Mouse (Mus musculus): ENCODE measurements around the gene Ccdc167. TPM values are rescaled to one million over a fixed set of nuclear protein-coding genes. Genes with fewer than 3 reads are reported as not detected.
A peak's percentile ranks its signal among the peaks of the same experiment; 100 is the strongest.

Ccdc167 gene
- polyA plus RNA-seq, 1 experiment from 2014 or later, result 15.2 TPM

DNA sequence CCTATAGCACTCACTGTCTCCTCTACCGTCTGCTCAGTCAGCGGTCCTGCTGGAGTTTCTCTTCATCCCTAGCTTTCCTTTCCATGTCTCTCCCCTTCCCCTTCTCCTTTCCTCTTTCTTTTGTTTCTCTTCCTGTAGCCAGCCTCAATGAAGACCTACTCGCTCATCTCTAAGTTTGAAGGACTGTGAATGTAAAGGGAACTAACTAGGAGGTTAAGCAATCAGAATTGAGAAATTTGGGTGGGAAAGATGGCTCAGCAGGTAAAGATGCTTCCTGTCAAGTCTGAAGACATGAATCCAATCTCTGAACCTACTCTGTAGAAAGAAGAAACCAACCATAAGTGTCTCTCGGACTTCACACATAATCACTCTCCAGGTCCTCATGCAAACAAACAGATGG, 43.5 kb downstream of the Ccdc167 start:
- Histone ChIP-seq H3K9me3 (ENCODE audit: control insufficient read depth, low read depth, low read length) (no peaks in the 10 kb centered on the region), H3K4me2 (replicated peaks; ENCODE audit: low read depth, low read length) (no peak overlapping the region), H3K4me3 (ENCODE audit: low read depth, low read length) (no peak overlapping the region), H3K27ac (ENCODE audit: low read length) (no peak overlapping the region), H3K36me3 (ENCODE audit: control insufficient read depth, insufficient read depth, low read length) (peaks cover 44% of the 10 kb centered on the region), H3K27me3 (ENCODE audit: control insufficient read depth, insufficient read depth, low read length) (no peaks in the 10 kb centered on the region), H3K4me1 (ENCODE audit: control insufficient read depth, insufficient read depth, low read length) (no peaks in the 10 kb centered on the region), H3K9ac (replicated peaks; ENCODE audit: low read depth, low read length) (no peak overlapping the region)
- no peak for ATAC-seq (ENCODE audit: insufficient number of reproducible peaks, insufficient read depth, low FRiP score, low read depth)
- whole genome bisulfite sequencing, result 92% methylated on average over 4 of the region's 4 CpGs

DNA sequence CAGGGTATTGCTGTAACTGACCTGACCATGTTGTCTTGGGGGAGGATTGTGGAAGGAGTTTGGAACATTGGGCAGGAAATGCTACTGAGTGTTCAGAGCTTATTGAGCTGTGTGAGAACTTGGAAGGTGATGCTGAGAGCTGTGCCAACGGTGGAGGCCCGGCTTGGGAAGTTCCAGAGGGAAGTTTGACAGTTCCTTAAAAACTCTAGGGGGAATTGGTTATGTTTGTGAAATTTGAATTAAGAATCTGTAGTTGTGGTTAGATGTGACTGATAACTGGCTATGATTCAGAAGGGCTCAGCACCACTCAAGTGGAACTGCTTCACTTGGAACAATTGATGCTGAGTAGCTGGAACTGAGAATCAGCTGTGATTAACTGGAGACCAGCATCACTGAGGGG, 45.8 kb downstream of the Ccdc167 start:
- WGBS, result 92% methylated on average over 2 of the region's 2 CpGs

DNA sequence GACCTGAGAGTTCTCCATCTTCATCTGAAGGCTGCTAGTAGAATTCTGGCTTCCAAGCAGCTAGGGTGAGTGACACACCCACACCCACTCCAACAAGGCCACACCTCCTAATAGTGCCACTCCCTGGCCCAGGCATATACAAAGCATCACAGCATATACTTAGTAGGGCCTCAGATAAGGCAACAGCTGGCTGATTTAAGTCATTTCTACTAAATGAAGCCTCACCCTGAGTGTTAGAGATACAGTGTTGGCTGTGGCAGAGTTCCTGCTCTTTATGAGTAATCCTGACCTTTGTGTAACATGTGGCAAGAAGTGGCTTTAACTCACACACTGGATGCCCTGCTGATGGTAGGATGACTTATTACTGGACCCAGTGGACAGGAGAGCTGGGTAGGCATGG, 46.9 kb downstream of the Ccdc167 start:
- ATAC-seq (ENCODE audit: insufficient number of reproducible peaks, insufficient read depth, low FRiP score, low read depth), result no peak
- Histone ChIP-seq H3K4me2 (replicated peaks; ENCODE audit: low read depth, low read length) (no peak overlapping the region), H3K27ac (ENCODE audit: low read length) (no peak overlapping the region), H3K9ac (replicated peaks; ENCODE audit: low read depth, low read length) (no peak overlapping the region), H3K27me3 (ENCODE audit: control insufficient read depth, insufficient read depth, low read length) (no peaks in the 10 kb centered on the region), H3K4me3 (ENCODE audit: low read depth, low read length) (no peak overlapping the region), H3K4me1 (ENCODE audit: control insufficient read depth, insufficient read depth, low read length) (no peaks in the 10 kb centered on the region), H3K9me3 (ENCODE audit: control insufficient read depth, low read depth, low read length) (no peaks in the 10 kb centered on the region), H3K36me3 (ENCODE audit: control insufficient read depth, insufficient read depth, low read length) (peaks cover 30% of the 10 kb centered on the region)

More for the DNA sequence above, 45.8 kb downstream of the Ccdc167 start:
- H3K4me1 ChIP-seq (ENCODE audit: control insufficient read depth, insufficient read depth, low read length), result no peaks in the 10 kb centered on the region
- H3K27ac ChIP-seq (ENCODE audit: low read length), result no peak overlapping the region
- H3K4me2 ChIP-seq (replicated peaks; ENCODE audit: low read depth, low read length), result no peak overlapping the region
- H3K4me3 ChIP-seq (ENCODE audit: low read depth, low read length), result no peak overlapping the region
- H3K36me3 ChIP-seq (ENCODE audit: control insufficient read depth, insufficient read depth, low read length), result peaks cover 33% of the 10 kb centered on the region
- no peaks in the 10 kb centered on the region for H3K27me3 ChIP-seq (ENCODE audit: control insufficient read depth, insufficient read depth, low read length)
- no peak for ATAC-seq (ENCODE audit: insufficient number of reproducible peaks, insufficient read depth, low FRiP score, low read depth)
- H3K9me3 ChIP-seq (ENCODE audit: control insufficient read depth, low read depth, low read length), result no peaks in the 10 kb centered on the region
- no peak overlapping the region for H3K9ac ChIP-seq (replicated peaks; ENCODE audit: low read depth, low read length)

DNA sequence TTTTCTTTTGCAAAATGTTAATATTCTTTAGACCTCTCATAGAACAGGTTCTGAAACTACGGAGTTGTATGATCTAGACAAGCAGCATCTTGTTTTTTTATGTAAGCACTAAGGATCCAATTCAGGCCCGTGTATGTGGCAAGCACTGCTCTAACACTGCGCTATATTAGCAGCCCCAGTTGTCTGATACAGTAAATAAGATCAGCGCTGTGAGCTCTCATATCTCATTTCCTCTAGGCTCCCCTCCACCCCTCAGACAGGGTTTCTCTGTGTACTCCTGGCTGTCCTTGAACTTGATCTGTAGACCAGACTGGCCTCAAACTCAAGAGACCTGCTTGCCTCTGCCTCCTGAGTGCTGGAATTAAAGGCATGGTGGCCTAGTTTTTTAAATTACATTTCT, 47.8 kb downstream of the Ccdc167 start:
- Histone ChIP-seq H3K4me1 (ENCODE audit: control insufficient read depth, insufficient read depth, low read length) (no peaks in the 10 kb centered on the region), H3K4me2 (replicated peaks; ENCODE audit: low read depth, low read length) (no peak overlapping the region), H3K36me3 (ENCODE audit: control insufficient read depth, insufficient read depth, low read length) (peaks cover 34% of the 10 kb centered on the region), H3K27ac (ENCODE audit: low read length) (no peak overlapping the region), H3K27me3 (ENCODE audit: control insufficient read depth, insufficient read depth, low read length) (no peaks in the 10 kb centered on the region), H3K9me3 (ENCODE audit: control insufficient read depth, low read depth, low read length) (no peaks in the 10 kb centered on the region), H3K4me3 (ENCODE audit: low read depth, low read length) (no peak overlapping the region), H3K9ac (replicated peaks; ENCODE audit: low read depth, low read length) (no peak overlapping the region)
- no peak for ATAC-seq (ENCODE audit: insufficient number of reproducible peaks, insufficient read depth, low FRiP score, low read depth)
- 95% methylated on average over 4 of the region's 4 CpGs for WGBS

DNA sequence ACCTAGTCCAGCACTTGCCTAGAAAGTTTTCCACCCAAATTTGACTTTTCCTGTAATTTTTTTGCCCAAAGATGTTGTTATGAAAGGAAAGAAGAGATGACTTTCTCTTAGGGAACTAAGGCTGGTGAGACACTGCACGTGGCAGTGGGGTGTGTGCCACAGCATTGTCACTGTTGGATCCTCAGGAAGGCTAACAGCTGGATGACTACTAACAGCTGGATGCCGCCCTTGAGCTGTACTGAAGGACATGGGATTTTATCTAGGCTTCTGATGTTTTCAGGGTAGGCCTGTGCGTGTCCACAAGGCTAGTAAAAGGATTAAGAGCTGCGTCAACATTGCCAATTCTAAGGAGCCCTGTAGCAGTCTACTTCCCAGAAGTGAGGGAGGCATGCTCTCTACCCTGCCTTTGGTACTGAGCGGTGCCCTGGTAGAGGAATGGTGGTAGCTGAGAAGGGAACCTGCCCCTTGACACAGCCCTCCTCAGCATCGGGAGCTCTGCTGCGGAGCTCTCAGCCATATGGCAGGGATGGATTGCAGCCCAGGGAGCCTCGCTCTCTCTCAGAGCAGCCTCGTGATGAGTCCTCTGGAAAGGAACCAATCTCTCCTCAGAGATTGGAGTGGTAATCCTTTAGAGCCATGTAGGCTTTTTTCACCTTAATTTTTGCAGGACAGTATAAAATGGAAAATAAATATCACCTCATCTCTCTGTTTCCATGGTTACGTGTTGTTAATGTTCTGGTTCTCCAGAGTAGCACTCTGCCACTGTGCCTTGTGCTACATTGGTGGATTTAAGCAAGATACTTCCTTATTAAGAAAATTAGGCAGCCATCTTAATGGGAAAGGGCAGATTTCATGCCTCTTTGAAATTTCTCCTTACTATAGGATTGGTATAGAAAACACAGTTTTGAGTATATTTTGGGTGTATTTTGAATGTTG, 48.5 kb downstream of the Ccdc167 start:
- 73% methylated on average over 10 of the region's 10 CpGs for WGBS
- H3K27ac ChIP-seq (ENCODE audit: low read length), result no peak overlapping the region
- H3K4me2 ChIP-seq (replicated peaks; ENCODE audit: low read depth, low read length), result no peak overlapping the region
- H3K9me3 ChIP-seq (ENCODE audit: control insufficient read depth, low read depth, low read length), result no peaks in the 10 kb centered on the region
- no peak for ATAC-seq (ENCODE audit: insufficient number of reproducible peaks, insufficient read depth, low FRiP score, low read depth)
- no peak overlapping the region for H3K4me3 ChIP-seq (ENCODE audit: low read depth, low read length)
- H3K4me1 ChIP-seq (ENCODE audit: control insufficient read depth, insufficient read depth, low read length), result no peaks in the 10 kb centered on the region
- no peak overlapping the region for H3K9ac ChIP-seq (replicated peaks; ENCODE audit: low read depth, low read length)
- H3K36me3 ChIP-seq (ENCODE audit: control insufficient read depth, insufficient read depth, low read length), result peaks cover 30% of the 10 kb centered on the region
- no peaks in the 10 kb centered on the region for H3K27me3 ChIP-seq (ENCODE audit: control insufficient read depth, insufficient read depth, low read length)

DNA sequence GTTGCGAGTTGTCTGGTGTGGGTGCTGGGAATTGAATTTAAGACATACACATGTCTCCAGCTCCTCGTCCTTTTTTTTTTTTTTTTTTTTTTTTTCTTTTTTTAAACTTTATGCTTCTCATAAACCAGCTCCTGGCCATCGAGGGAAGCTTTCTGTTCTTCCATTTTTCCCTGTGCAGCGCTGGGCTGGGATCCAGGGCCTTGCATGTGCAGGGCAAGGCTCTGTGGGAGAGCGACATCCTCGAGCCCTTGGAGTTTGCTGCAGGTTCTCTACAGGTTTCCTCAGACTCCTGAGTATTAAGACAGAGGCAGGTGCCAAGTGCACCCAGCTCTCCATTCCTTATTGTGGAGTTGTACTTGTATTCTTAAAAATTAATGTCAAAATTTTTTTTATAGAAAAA, 54.7 kb downstream of the Ccdc167 start:
- 93% methylated on average over 6 of the region's 6 CpGs for WGBS
- H3K36me3 ChIP-seq (ENCODE audit: control insufficient read depth, insufficient read depth, low read length), result peaks cover 18% of the 10 kb centered on the region
- no peaks in the 10 kb centered on the region for H3K27me3 ChIP-seq (ENCODE audit: control insufficient read depth, insufficient read depth, low read length)
- no peak overlapping the region for H3K4me2 ChIP-seq (replicated peaks; ENCODE audit: low read depth, low read length)
- H3K9ac ChIP-seq (replicated peaks; ENCODE audit: low read depth, low read length), result no peak overlapping the region
- no peak overlapping the region for H3K27ac ChIP-seq (ENCODE audit: low read length)
- no peak overlapping the region for H3K4me3 ChIP-seq (ENCODE audit: low read depth, low read length)
- no peak for ATAC-seq (ENCODE audit: insufficient number of reproducible peaks, insufficient read depth, low FRiP score, low read depth)
- H3K4me1 ChIP-seq (ENCODE audit: control insufficient read depth, insufficient read depth, low read length), result peaks cover 7% of the 10 kb centered on the region; the same call in 1 of the 2 replicates
- H3K9me3 ChIP-seq (ENCODE audit: control insufficient read depth, low read depth, low read length), result no peaks in the 10 kb centered on the region

DNA sequence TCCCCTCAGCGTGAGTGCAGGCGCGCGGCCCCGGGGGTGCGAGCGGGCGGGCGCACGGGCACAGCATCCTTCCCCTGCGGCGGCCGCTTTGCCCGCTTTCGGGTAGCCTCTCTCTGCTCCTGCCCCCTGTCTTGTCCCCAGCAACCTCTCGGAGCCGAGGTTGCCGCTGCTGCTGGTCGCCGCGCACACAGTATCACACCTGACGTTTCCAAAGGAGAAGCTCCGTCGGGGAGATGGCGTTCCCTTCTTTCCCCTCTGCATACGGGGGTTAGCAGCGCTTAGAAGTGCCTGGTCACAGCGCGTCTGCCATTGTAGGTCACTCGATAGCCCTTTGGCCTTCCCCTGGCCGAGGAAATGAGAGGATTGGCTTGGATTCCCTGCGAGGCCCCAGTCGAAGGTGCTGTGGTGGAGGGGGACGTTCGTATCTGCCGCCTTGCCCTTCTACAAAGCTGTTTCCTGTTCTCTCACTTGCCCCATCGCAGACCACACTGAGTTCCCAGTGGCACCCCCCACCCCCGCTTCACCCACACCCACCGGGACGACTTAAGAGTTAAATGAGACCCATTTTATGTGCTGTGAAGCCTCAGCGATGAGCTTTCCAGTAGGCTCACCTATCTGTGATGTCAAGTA, 56.0 kb downstream of the Ccdc167 start:
- H3K36me3 ChIP-seq (ENCODE audit: control insufficient read depth, insufficient read depth, low read length), result peaks cover 11% of the 10 kb centered on the region
- peak; percentile 72 for ATAC-seq (ENCODE audit: insufficient number of reproducible peaks, insufficient read depth, low FRiP score, low read depth)
- H3K4me2 ChIP-seq (replicated peaks; ENCODE audit: low read depth, low read length), result peak overlapping the region; percentile 72
- H3K9me3 ChIP-seq (ENCODE audit: control insufficient read depth, low read depth, low read length), result no peaks in the 10 kb centered on the region
- peak overlapping the region; percentile 79 for H3K27ac ChIP-seq (ENCODE audit: low read length)
- WGBS, result under 1% methylated on average over 41 of the region's 41 CpGs
- peak overlapping the region; percentile 87 for H3K9ac ChIP-seq (replicated peaks; ENCODE audit: low read depth, low read length)
- no peaks in the 10 kb centered on the region for H3K27me3 ChIP-seq (ENCODE audit: control insufficient read depth, insufficient read depth, low read length)
- peaks cover 7% of the 10 kb centered on the region; the same call in 1 of the 2 replicates for H3K4me1 ChIP-seq (ENCODE audit: control insufficient read depth, insufficient read depth, low read length)
- peak overlapping the region; percentile 78 for H3K4me3 ChIP-seq (ENCODE audit: low read depth, low read length)

DNA sequence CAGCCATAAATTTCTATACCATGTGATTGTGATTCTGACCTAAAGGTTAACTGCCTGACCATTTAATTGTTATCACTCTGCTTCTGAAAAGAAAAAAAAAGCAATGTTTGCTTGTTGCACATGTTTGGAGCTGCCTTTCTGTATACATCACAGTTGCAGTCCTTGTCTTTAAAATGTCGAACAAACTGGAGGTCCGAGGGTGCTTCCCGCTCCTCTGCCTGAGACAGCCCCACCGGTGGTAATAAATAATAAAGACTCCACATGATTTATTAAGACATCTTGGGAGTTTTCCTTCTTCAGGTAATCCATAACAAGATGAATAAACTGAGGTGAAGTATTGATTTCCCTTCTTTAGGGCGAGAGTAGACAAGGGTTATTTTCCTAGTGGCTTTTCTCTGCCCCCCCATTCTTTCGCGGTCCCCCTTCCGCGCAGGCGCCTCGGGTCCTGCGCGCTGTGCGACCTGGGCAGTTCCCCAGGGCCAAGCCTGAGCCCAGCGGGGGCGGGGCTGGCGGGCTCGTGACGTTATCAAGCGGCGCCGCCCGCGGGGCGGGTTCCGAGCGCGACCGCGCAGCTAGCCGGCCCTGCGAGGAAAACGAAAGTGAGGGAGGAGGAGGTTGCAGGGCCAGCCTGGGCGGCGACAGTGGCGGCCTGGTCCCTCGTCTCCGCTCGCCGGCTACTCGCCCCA, 56.6 kb downstream of the Ccdc167 start, which contains the start of gene Cmtr1:
TSS of gene Cmtr1 (plus strand) at position 520 of the 686 bp plus-strand sequence.
- Histone ChIP-seq H3K27ac (ENCODE audit: low read length) (peak within 1 kb of the TSS; percentile 79), H3K9ac (replicated peaks; ENCODE audit: low read depth, low read length) (peak within 1 kb of the TSS; percentile 87), H3K27me3 (ENCODE audit: control insufficient read depth, insufficient read depth, low read length) (no peaks in the 10 kb centered on the region), H3K4me2 (replicated peaks; ENCODE audit: low read depth, low read length) (peak within 1 kb of the TSS; percentile 72), H3K36me3 (ENCODE audit: control insufficient read depth, insufficient read depth, low read length) (peaks cover 10% of the 10 kb centered on the region), H3K4me3 (ENCODE audit: low read depth, low read length) (peak within 1 kb of the TSS; percentile 78), H3K9me3 (ENCODE audit: control insufficient read depth, low read depth, low read length) (no peaks in the 10 kb centered on the region), H3K4me1 (ENCODE audit: control insufficient read depth, insufficient read depth, low read length) (peaks cover 7% of the 10 kb centered on the region; the same call in 1 of the 2 replicates)
- whole genome bisulfite sequencing, result 1% methylated on average over 41 of the region's 41 CpGs
- ATAC-seq (ENCODE audit: insufficient number of reproducible peaks, insufficient read depth, low FRiP score, low read depth), result peak; percentile 99
